Mouse (Mus musculus): ENCODE results near the gene Adprm.
"Not testable (repeated sequence)": the region's sequence is repeated elsewhere in the genome, so short reads cannot be mapped to it uniquely, and the experiment has no call there.

GRCm38 (mm10) chr11:67023191-67023590 is 29.2 kb downstream of the Adprm start:
- not testable (repeated sequence) for TF ChIP-seq MAFK (IDR thresholded peaks at IDR 0.05; ENCODE audit: insufficient read depth, low read depth, low read length); HCFC1 (IDR thresholded peaks at IDR 0.05; ENCODE audit: borderline replicate concordance, insufficient read depth, low read length); ZNF384 (IDR thresholded peaks at IDR 0.05; ENCODE audit: low read depth, low read length); CHD2 (IDR thresholded peaks at IDR 0.05; ENCODE audit: low read depth, low read length)
